Mouse (Mus musculus) lung, embryonic 14.5 days (tissue): ENCODE measurements around the gene Git1. TPM values are rescaled to one million over a fixed set of nuclear protein-coding genes. Genes with fewer than 3 reads are reported as not detected.

Source experiments
- ATAC-seq: fragments of 200-750 bp; cut with Nextera tagmentation; 2 replicates; pipeline ENCODE4 v1.8.0; 2017; ENCODE audit warnings: mild to moderate bottlenecking, moderate TSS enrichment, moderate library complexity; ENCODE audit not compliant: insufficient read depth
- DNase-seq: peaks from one replicate; pipeline ENCODE4 v3.0.0-alpha.2; 2015
- H3K27ac ChIP-seq: fragments of 300-500 bp; sonication (generic); 2 replicates; pipeline ENCODE4 v1.5.1; 2014; ENCODE audit warnings: low read depth, mild to moderate bottlenecking, moderate library complexity
- H3K27me3 ChIP-seq: fragments of 300-500 bp; sonication (generic); 2 replicates; pipeline ENCODE4 v1.6.1; 2014; ENCODE audit warnings: low read length, control low read depth; ENCODE audit not compliant: insufficient read depth
- H3K36me3 ChIP-seq: fragments of 300-500 bp; sonication (generic); 2 replicates; pipeline ENCODE4 v1.6.1; 2014; ENCODE audit warnings: control low read depth; ENCODE audit not compliant: insufficient read depth
- H3K4me1 ChIP-seq: fragments of 300-500 bp; sonication (generic); 2 replicates; pipeline ENCODE4 v1.6.1; 2014; ENCODE audit warnings: antibody characterized with exemption, control low read depth; ENCODE audit not compliant: insufficient read depth
- H3K4me2 ChIP-seq: fragments of 300-500 bp; sonication (generic); 2 replicates; pipeline ENCODE4 v1.6.1; 2014; ENCODE audit warnings: mild to moderate bottlenecking
- H3K4me3 ChIP-seq: fragments of 300-500 bp; sonication (generic); 2 replicates; pipeline ENCODE4 v1.5.1; 2014; ENCODE audit warnings: low read depth, low read length
- H3K9ac ChIP-seq: fragments of 300-500 bp; sonication (generic); 2 replicates; pipeline ENCODE4 v1.6.1; 2014
- H3K9me3 ChIP-seq: fragments of 300-500 bp; sonication (generic); 2 replicates; pipeline ENCODE4 v1.6.1; 2016; ENCODE audit warnings: low read depth, low read length, control low read depth
- CTCF ChIP-seq: IDR thresholded peaks from 2 replicates; pipeline ENCODE4 v1.5.1; 2016; ENCODE audit warnings: antibody characterized with exemption, low read depth
- WGBS: fragments of 180-500 bp; shearing (Covaris S2); extraction: QIAGEN DNeasy Blood & Tissue Kit; methylation state at CpG from one replicate; pipeline ENCODE4 v1.1.7; 2014; 5-methylcytosine and 5-hydroxymethylcytosine counted together
- polyA plus RNA-seq: library from polyadenylated mRNA; unstranded; fragments of >200 nt; fragmentation: Nextera tagmentation; extraction: Ambion mirVana; gene quantifications from 2 replicates; pipeline ENCODE4 v1.2.1, GENCODE M21; 2014

The Git1 gene
- polyA plus RNA-seq, 1 experiment from 2014 or later: 21.1 TPM

- no peak overlapping the region for H3K9ac ChIP-seq
- H3K9me3 ChIP-seq: no peaks in the 10 kb centered on the region
- ATAC-seq: no peak
- WGBS: 67% methylated on average over 6 of the region's 6 CpGs
- H3K4me1 ChIP-seq: peaks cover 32% of the 10 kb centered on the region
- no peak for DNase-seq
- H3K36me3 ChIP-seq: no peaks in the 10 kb centered on the region
- H3K27ac ChIP-seq: peak overlapping the region; percentile 51; the same call in 1 of the 2 replicates
- TF ChIP-seq CTCF: no peak
- peak overlapping the region; percentile 84 for H3K4me3 ChIP-seq
- no peaks in the 10 kb centered on the region for H3K27me3 ChIP-seq
- peak overlapping the region; percentile 90 for H3K4me2 ChIP-seq
Measured at GRCm38 (mm10) chr11:77490451-77490850, 2.9 kb upstream of the Git1 start.

- Histone ChIP-seq H3K4me1 (peaks cover 29% of the 10 kb centered on the region), H3K9ac (peak overlapping the region; percentile 93), H3K27me3 (no peaks in the 10 kb centered on the region), H3K9me3 (no peaks in the 10 kb centered on the region), H3K36me3 (no peaks in the 10 kb centered on the region), H3K4me2 (peak overlapping the region; percentile 90), H3K4me3 (peak overlapping the region; percentile 57), H3K27ac (peak overlapping the region; percentile 97)
- TF ChIP-seq CTCF: peak; percentile 99
- under 1% methylated on average over 13 of the region's 13 CpGs for WGBS
- peak; percentile 75 for ATAC-seq
- DNase-seq: peak; percentile 98
Measured at GRCm38 (mm10) chr11:77491123-77491501, 2.2 kb upstream of the Git1 start.

GRCm38 (mm10) chr11:77491502-77492291 lies 1.7 kb upstream of the Git1 start:
- no peak for TF ChIP-seq CTCF
- Histone ChIP-seq H3K9me3 (no peaks in the 10 kb centered on the region), H3K36me3 (0 out of 2 replicates have a peak, but pooled peaks cover 2% of the 10 kb centered on the region), H3K4me1 (peaks cover 27% of the 10 kb centered on the region), H3K4me2 (peak overlapping the region; percentile 90), H3K9ac (peak overlapping the region; percentile 93), H3K27me3 (no peaks in the 10 kb centered on the region), H3K27ac (peak overlapping the region; percentile 97), H3K4me3 (peak overlapping the region; percentile 57)
- peak; percentile 79 for ATAC-seq
- peak; percentile 94 for DNase-seq
- WGBS: 0% methylated on average over 23 of the region's 23 CpGs

- WGBS: under 1% methylated on average over 18 of the region's 18 CpGs
- DNase-seq: peak; percentile 54
- H3K4me3 ChIP-seq: peak overlapping the region; percentile 57
Measured at GRCm38 (mm10) chr11:77492311-77492871, 971 bp upstream of the Git1 start.

GRCm38 (mm10) chr11:77492911-77493332 lies 440 bp upstream of the Git1 start:
- H3K27ac ChIP-seq: peak overlapping the region; percentile 97
- H3K27me3 ChIP-seq: no peaks in the 10 kb centered on the region
- peak; percentile 74 for ATAC-seq
- peak overlapping the region; percentile 90 for H3K4me2 ChIP-seq
- no peaks in the 10 kb centered on the region for H3K9me3 ChIP-seq
- DNase-seq: peak; percentile 96
- peak overlapping the region; percentile 93 for H3K9ac ChIP-seq
- H3K36me3 ChIP-seq: 0 out of 2 replicates have a peak, but pooled peaks cover 2% of the 10 kb centered on the region
- H3K4me1 ChIP-seq: peaks cover 25% of the 10 kb centered on the region
- WGBS: under 1% methylated on average over 29 of the region's 32 CpGs
- peak; percentile 39 for TF ChIP-seq CTCF
- H3K4me3 ChIP-seq: peak overlapping the region; percentile 57

More at GRCm38 (mm10) chr11:77492311-77492871, 971 bp upstream of the Git1 start:
- 0 out of 2 replicates have a peak, but pooled peaks cover 2% of the 10 kb centered on the region for H3K36me3 ChIP-seq
- H3K9me3 ChIP-seq: no peaks in the 10 kb centered on the region
- H3K4me1 ChIP-seq: peaks cover 26% of the 10 kb centered on the region
- peak overlapping the region; percentile 97 for H3K27ac ChIP-seq
- peak overlapping the region; percentile 93 for H3K9ac ChIP-seq
- H3K27me3 ChIP-seq: no peaks in the 10 kb centered on the region
- H3K4me2 ChIP-seq: peak overlapping the region; percentile 90
- no peak for TF ChIP-seq CTCF
- no peak for ATAC-seq

GRCm38 (mm10) chr11:77494344-77494676 lies 948 bp downstream of the Git1 start:
- H3K9ac ChIP-seq: peak overlapping the region; percentile 93
- H3K9me3 ChIP-seq: no peaks in the 10 kb centered on the region
- H3K27me3 ChIP-seq: no peaks in the 10 kb centered on the region
- DNase-seq: no peak
- TF ChIP-seq CTCF: no peak
- peak overlapping the region; percentile 90 for H3K4me2 ChIP-seq
- H3K27ac ChIP-seq: peak overlapping the region; percentile 97; the same call in 1 of the 2 replicates
- H3K4me1 ChIP-seq: peaks cover 17% of the 10 kb centered on the region
- peaks cover 8% of the 10 kb centered on the region; the same call in 1 of the 2 replicates for H3K36me3 ChIP-seq
- peak overlapping the region; percentile 67 for H3K4me3 ChIP-seq
- WGBS: 16% methylated on average over 4 of the region's 4 CpGs
- ATAC-seq: no peak

GRCm38 (mm10) chr11:77494782-77495181 lies 1.4 kb downstream of the Git1 start:
- ATAC-seq (no peak), DNase-seq (no peak)
- 65% methylated on average over 6 of the region's 6 CpGs for whole genome bisulfite sequencing
- Histone ChIP-seq H3K4me3 (peak overlapping the region; percentile 67; the same call in 1 of the 2 replicates), H3K4me1 (peaks cover 17% of the 10 kb centered on the region), H3K4me2 (peak overlapping the region; percentile 90), H3K36me3 (peaks cover 13% of the 10 kb centered on the region; the same call in 1 of the 2 replicates), H3K9me3 (no peaks in the 10 kb centered on the region), H3K9ac (peak overlapping the region; percentile 93), H3K27me3 (no peaks in the 10 kb centered on the region), H3K27ac (no peak overlapping the region)
- TF ChIP-seq CTCF: no peak
